Mouse (Mus musculus) G1E (cell line): ENCODE measurements at regions not wholly inside any gene's neighbourhood (a gene's known extent, or its start where the extent isn't known, plus 50 kb on each side); places are given as distances from the start of the nearest gene placed in this dataset.

ENCODE experiments used
- ATAC-seq: 2 replicates; pipeline ENCODE4 v1.8.0; 2016; ENCODE audit warnings: mild to moderate bottlenecking; ENCODE audit not compliant: insufficient number of reproducible peaks, poor library complexity, low FRiP score, severe bottlenecking; ENCODE audit errors: extremely low read depth
- DNase-seq: peaks from one replicate; pipeline ENCODE4 v3.0.0; 2012; ENCODE audit warnings: low spot score
- H3K27me3 ChIP-seq: 2 replicates; pipeline ENCODE4 v1.6.1; 2012; ENCODE audit warnings: mild to moderate bottlenecking, low read length, inconsistent platforms; ENCODE audit not compliant: insufficient read depth
- H3K36me3 ChIP-seq: replicated peaks from 2 replicates; pipeline ENCODE3; 2012; ENCODE audit warnings: mild to moderate bottlenecking, inconsistent platforms
- H3K4me1 ChIP-seq: 2 replicates; pipeline ENCODE4 v1.6.1; 2012; ENCODE audit warnings: low read depth, low read length, inconsistent platforms, mixed read lengths; ENCODE audit not compliant: insufficient read depth
- H3K4me3 ChIP-seq: 2 replicates; pipeline ENCODE4 v1.5.1; 2012; ENCODE audit warnings: low read depth, mild to moderate bottlenecking, inconsistent platforms, low read length, moderate library complexity, mixed read lengths
- H3K9me3 ChIP-seq: replicated peaks from 2 replicates; pipeline ENCODE4 v1.6.1; 2012; ENCODE audit warnings: inconsistent platforms
- CTCF ChIP-seq: IDR thresholded peaks from 2 replicates; pipeline ENCODE4 v1.5.1; 2012; ENCODE audit warnings: low read depth, low read length, inconsistent platforms, mixed read lengths
- GATA1 ChIP-seq: IDR thresholded peaks from 2 replicates; pipeline ENCODE4 v1.6.1; 2012; ENCODE audit warnings: borderline replicate concordance, low read length, inconsistent platforms, mixed read lengths
- GATA2 ChIP-seq: IDR thresholded peaks from 2 replicates; pipeline ENCODE4 v1.6.1; 2012; ENCODE audit warnings: low read depth, low read length, inconsistent platforms, borderline replicate concordance
- POLR2AphosphoS5 ChIP-seq: IDR thresholded peaks from 2 replicates; pipeline ENCODE4 v1.6.1; 2012; ENCODE audit warnings: low read depth, low read length, inconsistent platforms; ENCODE audit not compliant: insufficient replicate concordance
- TAL1 ChIP-seq: conservative IDR thresholded peaks from 2 replicates; pipeline ENCODE4 v1.6.1; 2012; ENCODE audit warnings: low read depth, low read length, inconsistent platforms, mixed read lengths

DNA sequence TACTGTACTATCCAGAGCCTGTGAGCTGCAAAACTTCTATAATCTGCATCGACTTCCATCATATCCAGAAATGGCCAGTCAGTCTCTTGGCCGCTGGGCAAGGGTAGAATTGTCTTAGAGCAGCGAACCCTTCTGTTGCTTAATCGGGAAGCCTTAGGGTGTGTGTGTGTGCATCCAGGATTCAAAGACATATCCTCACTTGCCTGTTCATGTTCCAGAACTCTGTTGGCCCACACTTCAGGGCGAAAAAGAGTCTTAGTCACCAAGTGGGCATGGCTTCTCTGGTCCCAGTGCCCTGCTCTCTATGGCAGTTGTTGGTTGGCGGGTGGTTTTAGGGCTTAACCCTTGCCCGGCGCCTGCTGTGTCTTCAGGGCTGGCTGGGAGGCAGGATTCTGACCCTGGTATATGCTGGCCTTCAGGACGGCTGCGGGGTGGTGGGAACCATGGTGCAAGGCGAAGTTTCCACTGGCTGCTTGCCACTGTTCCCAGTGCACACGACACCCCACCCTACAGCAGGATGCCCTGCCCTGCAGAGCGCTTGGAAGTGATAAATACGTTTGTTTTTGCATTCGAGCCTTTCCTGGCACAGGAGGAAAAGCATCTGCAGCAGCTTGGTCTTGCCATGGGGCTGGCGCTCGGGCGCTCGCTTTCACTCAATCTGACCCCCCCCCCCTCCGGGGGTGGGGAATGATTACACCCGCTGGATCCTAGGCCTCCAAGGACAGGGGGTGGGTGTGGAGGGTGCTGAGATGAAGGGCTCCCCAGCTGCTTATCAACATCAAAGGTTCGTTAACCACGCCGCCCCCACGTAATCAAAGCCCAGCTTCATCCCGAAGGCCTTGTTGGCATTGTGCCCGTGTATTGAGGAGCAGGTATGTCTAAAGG is 54.9 kb upstream of the Itga6 start:
- no peak for DNase-seq
- no peaks in the 10 kb centered on the region for H3K36me3 ChIP-seq
- ATAC-seq, result no peak
- H3K4me1 ChIP-seq, result no peaks in the 10 kb centered on the region
- no peaks in the 10 kb centered on the region for H3K9me3 ChIP-seq
- TF ChIP-seq GATA2 (no peak), POLR2AphosphoS5 (no peak), GATA1 (no peak), TAL1 (no peak), CTCF (no peak)
- no peak overlapping the region for H3K4me3 ChIP-seq
- H3K27me3 ChIP-seq, result 0 out of 2 replicates have a peak, but pooled peaks cover 8% of the 10 kb centered on the region

DNA sequence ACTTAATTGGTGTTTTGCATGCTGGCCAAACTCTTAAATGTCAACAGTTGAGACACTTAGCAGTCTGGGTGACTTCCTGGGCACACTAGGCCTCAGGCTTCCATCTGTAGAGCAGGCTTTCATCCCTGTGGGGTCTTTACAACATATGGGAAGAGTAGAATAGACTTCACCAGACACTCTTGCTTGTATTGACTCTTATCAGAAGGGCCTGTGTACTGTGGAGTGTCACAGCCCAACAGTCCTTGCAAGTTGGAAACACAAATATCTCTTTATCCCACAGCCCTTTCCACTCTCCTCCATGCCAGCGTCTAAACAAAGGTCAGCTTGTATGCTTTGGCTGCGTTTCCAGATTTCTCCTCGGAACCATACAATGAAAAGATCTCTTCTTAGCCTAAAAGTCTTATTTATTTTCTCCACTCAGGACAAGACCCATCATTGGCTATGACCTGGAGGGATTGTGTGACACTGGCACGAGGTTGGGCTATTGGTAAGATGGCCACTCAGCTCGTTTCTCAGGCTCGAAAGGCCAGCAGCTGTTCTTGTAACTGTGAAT is 50.6 kb upstream of the Itga6 start:
- ATAC-seq (no peak), DNase-seq (no peak)
- TF ChIP-seq GATA2 (no peak), GATA1 (no peak), POLR2AphosphoS5 (no peak), TAL1 (no peak), CTCF (no peak)
- Histone ChIP-seq H3K4me1 (no peaks in the 10 kb centered on the region), H3K9me3 (no peaks in the 10 kb centered on the region), H3K27me3 (peaks cover 11% of the 10 kb centered on the region; the same call in 1 of the 2 replicates), H3K36me3 (no peaks in the 10 kb centered on the region), H3K4me3 (no peak overlapping the region)
